Mouse (Mus musculus): ENCODE data around the gene Sh2d2a. TPM values are rescaled to one million over a fixed set of nuclear protein-coding genes. Genes with fewer than 3 reads are reported as not detected.
"Not testable (repeated sequence)": the region's sequence is repeated elsewhere in the genome, so short reads cannot be mapped to it uniquely, and the experiment has no call there.

The Sh2d2a gene
- polyA plus RNA-seq, 1 experiment from 2014 or later, result 0.37 TPM

DNA sequence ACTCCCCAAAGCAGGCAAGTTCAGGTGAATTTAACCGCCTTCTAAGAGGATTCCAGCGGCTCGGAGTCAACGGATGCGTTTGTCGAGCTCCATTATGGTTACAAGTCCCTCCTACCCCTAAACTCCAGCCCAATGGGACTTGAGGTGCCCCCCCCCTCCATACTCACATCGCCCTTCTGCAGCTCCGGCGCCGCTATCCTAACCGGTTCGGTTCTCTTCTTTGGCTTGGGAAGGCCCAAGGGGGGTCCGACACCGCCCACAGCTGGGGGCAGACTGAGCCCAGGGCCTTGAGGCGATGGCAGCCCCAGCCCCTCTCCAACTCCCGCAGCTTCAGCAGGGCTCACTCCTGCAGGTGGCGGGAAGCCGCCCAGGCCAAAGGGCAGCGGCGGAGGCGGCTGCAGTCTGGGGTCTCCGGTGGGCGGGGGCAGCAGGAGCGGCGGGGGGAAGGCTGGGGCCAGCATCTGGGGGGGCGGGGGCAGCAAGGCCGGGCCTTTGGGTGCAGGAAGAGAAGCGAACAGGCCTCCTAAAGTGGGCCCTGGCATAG, 38.2 kb downstream of the Sh2d2a start:
- peaks cover 17% of the 10 kb centered on the region for H3K4me1 ChIP-seq (ENCODE audit: control insufficient read depth, insufficient read depth, low read length)
- peak overlapping the region; percentile 96 for H3K9ac ChIP-seq (ENCODE audit: low read depth, low read length)
- no peaks in the 10 kb centered on the region for H3K9me3 ChIP-seq (ENCODE audit: control insufficient read depth, low read length)
- ATAC-seq, result no peak; the same call in none of the 2 replicates
- under 1% methylated on average over 24 of the region's 28 CpGs for WGBS
- no peaks in the 10 kb centered on the region for H3K27me3 ChIP-seq (replicated peaks; ENCODE audit: control insufficient read depth, insufficient read depth, low read length)
- peak overlapping the region; percentile 96 for H3K27ac ChIP-seq (ENCODE audit: low read length)
- peak overlapping the region; percentile 100 for H3K4me3 ChIP-seq (ENCODE audit: low read length)
- H3K36me3 ChIP-seq (ENCODE audit: control insufficient read depth, insufficient read depth, low read length), result no peaks in the 10 kb centered on the region
- H3K4me2 ChIP-seq (ENCODE audit: low read depth, low read length), result peak overlapping the region; percentile 74

DNA sequence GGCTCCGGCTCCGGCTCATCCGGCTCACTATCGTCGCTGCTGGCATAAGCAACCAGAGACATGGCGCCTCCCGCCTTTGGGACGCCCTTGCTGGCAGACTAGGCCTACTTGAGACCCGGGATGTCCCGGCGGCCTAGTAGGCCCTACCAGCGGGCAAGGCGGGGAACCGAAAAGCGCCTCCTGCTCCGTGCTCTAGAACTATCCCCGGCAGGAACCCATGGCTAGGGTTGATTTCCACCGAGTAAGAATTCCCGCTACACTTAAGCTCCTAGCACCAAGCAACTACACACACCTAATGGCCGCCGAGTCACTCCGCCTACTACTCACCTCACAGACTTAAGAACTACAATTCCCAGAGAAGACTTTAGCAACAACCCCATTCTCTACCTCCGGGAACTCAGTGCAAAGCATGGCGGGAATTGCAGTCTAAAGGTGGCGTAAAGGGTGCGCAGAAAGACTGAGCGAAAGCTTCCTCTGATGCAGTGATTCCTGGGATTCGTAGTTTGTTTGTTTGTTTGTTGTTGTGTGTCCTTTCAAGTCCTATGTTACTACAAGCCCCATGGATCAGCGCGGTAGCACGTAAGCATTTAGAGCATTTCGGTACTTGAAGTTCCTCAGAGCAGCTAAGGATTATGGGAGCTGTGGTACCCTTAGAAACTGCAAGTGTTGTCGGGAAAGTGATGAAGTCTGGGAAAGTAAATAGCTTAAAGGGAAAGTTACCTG, 38.9 kb downstream of the Sh2d2a start, which contains the start of gene Prcc:
Prcc (minus strand) TSS at position 328 of the 723 bp plus-strand sequence.
- peak within 1 kb of the TSS; percentile 74 for H3K4me2 ChIP-seq (ENCODE audit: low read depth, low read length)
- peak within 1 kb of the TSS; percentile 100 for H3K4me3 ChIP-seq (ENCODE audit: low read length)
- H3K27me3 ChIP-seq (replicated peaks; ENCODE audit: control insufficient read depth, insufficient read depth, low read length), result no peaks in the 10 kb centered on the region
- under 1% methylated on average over 33 of the region's 33 CpGs for WGBS
- peak; percentile 97 for ATAC-seq
- H3K9ac ChIP-seq (ENCODE audit: low read depth, low read length), result peak within 1 kb of the TSS; percentile 96
- peaks cover 17% of the 10 kb centered on the region for H3K4me1 ChIP-seq (ENCODE audit: control insufficient read depth, insufficient read depth, low read length)
- H3K27ac ChIP-seq (ENCODE audit: low read length), result peak within 1 kb of the TSS; percentile 96
- no peaks in the 10 kb centered on the region for H3K36me3 ChIP-seq (ENCODE audit: control insufficient read depth, insufficient read depth, low read length)
- no peaks in the 10 kb centered on the region for H3K9me3 ChIP-seq (ENCODE audit: control insufficient read depth, low read length)

DNA sequence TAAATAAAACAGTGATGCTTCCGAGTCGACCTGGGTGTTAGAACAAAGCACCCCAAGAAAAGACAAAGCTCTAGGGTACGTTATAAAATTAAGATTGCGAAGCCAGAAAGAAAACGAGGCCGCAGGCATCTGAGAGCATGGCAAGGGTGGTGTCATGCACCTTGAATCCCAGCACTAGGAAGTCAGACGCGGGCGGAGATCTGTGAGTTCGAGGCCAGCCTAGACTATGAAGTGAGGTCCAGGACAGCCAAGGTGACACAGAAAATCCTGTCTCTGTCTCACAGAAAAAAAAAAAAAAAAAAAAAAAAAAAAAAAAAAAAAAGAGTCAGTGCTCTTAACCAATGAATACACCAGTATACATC, 39.4 kb downstream of the Sh2d2a start:
- Histone ChIP-seq H3K36me3 (ENCODE audit: control insufficient read depth, insufficient read depth, low read length) (no peaks in the 10 kb centered on the region), H3K9me3 (ENCODE audit: control insufficient read depth, low read length) (no peaks in the 10 kb centered on the region), H3K9ac (ENCODE audit: low read depth, low read length) (peak overlapping the region; percentile 54), H3K4me2 (ENCODE audit: low read depth, low read length) (peak overlapping the region; percentile 49), H3K4me1 (ENCODE audit: control insufficient read depth, insufficient read depth, low read length) (peaks cover 17% of the 10 kb centered on the region), H3K27ac (ENCODE audit: low read length) (no peak overlapping the region), H3K27me3 (replicated peaks; ENCODE audit: control insufficient read depth, insufficient read depth, low read length) (no peaks in the 10 kb centered on the region), H3K4me3 (ENCODE audit: low read length) (peak overlapping the region; percentile 100)
- 7% methylated on average over 10 of the region's 10 CpGs for WGBS
- ATAC-seq, result peak; percentile 17

DNA sequence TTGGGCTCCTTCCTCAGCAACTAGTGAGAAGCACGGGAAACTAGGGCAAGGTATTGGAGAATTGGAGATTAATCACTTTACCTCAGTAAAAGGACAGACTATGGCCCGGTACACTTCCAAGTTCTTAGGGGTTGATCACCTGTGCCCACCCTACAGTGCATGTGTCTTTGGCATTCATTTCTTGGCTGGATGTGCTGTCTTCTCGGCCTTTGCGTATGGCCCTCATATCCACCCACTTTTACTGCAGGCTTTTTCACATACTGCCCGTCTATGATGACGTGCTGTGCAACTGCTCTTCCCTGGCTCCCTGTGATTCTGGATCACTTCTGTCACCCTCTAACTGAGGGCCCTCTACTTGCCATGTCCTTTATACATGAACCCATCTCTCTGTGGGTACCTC, 39.9 kb downstream of the Sh2d2a start:
- H3K27ac ChIP-seq (ENCODE audit: low read length), result no peak overlapping the region
- no peak for ATAC-seq
- WGBS, result 82% methylated on average over 6 of the region's 6 CpGs
- H3K9me3 ChIP-seq (ENCODE audit: control insufficient read depth, low read length), result no peaks in the 10 kb centered on the region
- 0 out of 2 replicates have a peak overlapping the region, but pooled peaks have one; percentile 54 for H3K9ac ChIP-seq (ENCODE audit: low read depth, low read length)
- peaks cover 17% of the 10 kb centered on the region for H3K4me1 ChIP-seq (ENCODE audit: control insufficient read depth, insufficient read depth, low read length)
- peak overlapping the region; percentile 100 for H3K4me3 ChIP-seq (ENCODE audit: low read length)
- no peaks in the 10 kb centered on the region for H3K36me3 ChIP-seq (ENCODE audit: control insufficient read depth, insufficient read depth, low read length)
- no peak overlapping the region for H3K4me2 ChIP-seq (ENCODE audit: low read depth, low read length)
- no peaks in the 10 kb centered on the region for H3K27me3 ChIP-seq (replicated peaks; ENCODE audit: control insufficient read depth, insufficient read depth, low read length)

DNA sequence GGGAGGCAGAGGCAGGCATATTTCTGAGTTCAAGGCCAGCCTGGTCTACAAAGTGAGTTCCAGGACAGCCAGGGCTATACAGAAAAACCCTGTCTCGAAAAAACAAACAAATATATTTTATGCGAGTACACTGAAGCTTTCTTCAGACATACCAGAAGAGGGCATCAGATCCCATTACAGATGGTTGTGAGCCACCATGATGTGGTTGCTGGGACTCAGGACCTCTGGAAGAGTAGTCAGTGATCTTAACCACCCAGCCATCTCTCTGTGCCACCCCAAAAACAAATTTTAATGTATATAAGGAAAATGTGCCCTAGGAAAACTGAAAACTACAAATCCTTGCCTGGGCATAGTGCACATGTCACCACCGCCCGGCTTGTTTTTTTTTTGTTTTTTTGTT, 40.8 kb downstream of the Sh2d2a start:
- not testable (repeated sequence) for H3K9ac ChIP-seq (ENCODE audit: low read depth, low read length); H3K4me2 ChIP-seq (ENCODE audit: low read depth, low read length); H3K4me3 ChIP-seq (ENCODE audit: low read length); H3K27me3 ChIP-seq (replicated peaks; ENCODE audit: control insufficient read depth, insufficient read depth, low read length); H3K9me3 ChIP-seq (ENCODE audit: control insufficient read depth, low read length); H3K27ac ChIP-seq (ENCODE audit: low read length); H3K36me3 ChIP-seq (ENCODE audit: control insufficient read depth, insufficient read depth, low read length); ATAC-seq
- WGBS, result 86% methylated on average over 4 of the region's 4 CpGs
- peaks cover 17% of the 10 kb centered on the region for H3K4me1 ChIP-seq (ENCODE audit: control insufficient read depth, insufficient read depth, low read length)

DNA sequence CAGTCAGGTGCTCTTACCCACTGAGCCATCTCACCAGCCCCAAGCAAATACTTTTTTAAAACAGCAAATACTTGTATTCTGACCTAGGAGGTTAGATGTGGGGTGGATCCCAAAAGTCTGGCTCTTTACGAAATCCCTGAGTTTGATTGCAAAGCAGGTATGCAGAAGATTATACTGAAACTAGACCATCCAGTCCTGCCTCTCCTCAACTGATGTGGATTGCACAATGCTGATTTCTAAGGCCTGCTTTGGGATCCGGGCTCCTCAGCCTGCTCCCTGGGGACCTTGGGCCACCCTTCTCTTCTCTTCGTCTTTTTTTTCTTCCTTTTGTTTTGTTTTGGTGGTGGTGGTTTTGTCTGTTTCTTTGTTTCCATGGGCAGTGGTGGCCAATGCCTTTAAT, 44.9 kb downstream of the Sh2d2a start:
- ATAC-seq, result no peak
- Histone ChIP-seq H3K9me3 (ENCODE audit: control insufficient read depth, low read length) (no peaks in the 10 kb centered on the region), H3K4me1 (ENCODE audit: control insufficient read depth, insufficient read depth, low read length) (peaks cover 1% of the 10 kb centered on the region; the same call in 1 of the 2 replicates), H3K27ac (ENCODE audit: low read length) (no peak overlapping the region), H3K36me3 (ENCODE audit: control insufficient read depth, insufficient read depth, low read length) (no peaks in the 10 kb centered on the region), H3K27me3 (replicated peaks; ENCODE audit: control insufficient read depth, insufficient read depth, low read length) (no peaks in the 10 kb centered on the region), H3K4me2 (ENCODE audit: low read depth, low read length) (no peak overlapping the region), H3K9ac (ENCODE audit: low read depth, low read length) (no peak overlapping the region), H3K4me3 (ENCODE audit: low read length) (no peak overlapping the region)
- WGBS, result 71% methylated on average over 3 of the region's 3 CpGs

DNA sequence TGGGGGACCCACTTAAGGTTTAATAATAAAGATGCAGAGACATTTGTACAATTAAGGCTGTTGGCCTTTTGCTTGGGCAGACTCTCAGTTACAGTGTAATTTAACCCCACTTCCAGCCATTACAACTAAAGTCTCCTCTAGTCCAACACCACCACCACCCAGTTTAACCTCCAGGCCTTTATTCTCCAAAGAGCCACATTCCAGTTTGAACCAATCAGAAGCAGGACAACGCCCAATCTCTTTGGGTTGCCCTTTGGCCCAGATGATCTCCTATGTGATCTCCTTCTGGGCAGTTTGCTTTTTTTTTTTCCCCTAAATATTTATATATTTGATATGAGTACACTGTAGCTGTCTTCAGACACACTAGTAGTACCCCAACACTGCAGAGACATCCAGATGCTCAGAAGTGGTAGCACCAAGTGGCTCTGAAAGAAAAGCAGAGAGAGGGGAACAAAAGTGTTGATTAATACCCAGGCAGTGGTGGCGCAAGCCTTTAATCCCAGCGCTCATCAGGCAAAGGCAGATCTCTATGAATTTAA, 46.9 kb downstream of the Sh2d2a start:
- H3K9me3 ChIP-seq (ENCODE audit: control insufficient read depth, low read length), result no peaks in the 10 kb centered on the region
- H3K36me3 ChIP-seq (ENCODE audit: control insufficient read depth, insufficient read depth, low read length), result no peaks in the 10 kb centered on the region
- no peak overlapping the region for H3K27ac ChIP-seq (ENCODE audit: low read length)
- H3K4me1 ChIP-seq (ENCODE audit: control insufficient read depth, insufficient read depth, low read length), result no peaks in the 10 kb centered on the region
- H3K4me2 ChIP-seq (ENCODE audit: low read depth, low read length), result no peak overlapping the region
- H3K4me3 ChIP-seq (ENCODE audit: low read length), result no peak overlapping the region
- no peaks in the 10 kb centered on the region for H3K27me3 ChIP-seq (replicated peaks; ENCODE audit: control insufficient read depth, insufficient read depth, low read length)
- 74% methylated on average over 3 of the region's 3 CpGs for WGBS
- H3K9ac ChIP-seq (ENCODE audit: low read depth, low read length), result no peak overlapping the region
- no peak for ATAC-seq

DNA sequence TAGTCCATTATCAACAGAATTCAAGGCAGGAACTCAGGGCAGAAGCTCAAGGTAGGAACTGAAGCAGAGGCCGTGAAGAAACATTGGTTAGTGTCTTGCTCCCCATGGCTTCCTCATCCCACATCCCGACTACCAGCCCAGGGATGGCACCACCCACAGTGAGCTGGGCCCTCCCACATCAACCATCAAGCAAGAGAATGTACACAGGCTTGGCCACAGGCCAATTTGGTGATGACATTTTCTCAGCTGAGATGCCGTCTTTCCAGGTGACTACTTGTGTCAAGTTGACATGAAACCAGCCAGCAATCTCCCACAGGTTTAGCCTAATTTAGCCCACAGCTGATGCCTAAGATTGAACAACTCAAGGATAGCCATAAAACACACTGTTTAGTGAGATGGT, 52.7 kb downstream of the Sh2d2a start:
- Histone ChIP-seq H3K9ac (ENCODE audit: low read depth, low read length) (no peak overlapping the region), H3K4me1 (ENCODE audit: control insufficient read depth, insufficient read depth, low read length) (no peaks in the 10 kb centered on the region), H3K4me2 (ENCODE audit: low read depth, low read length) (no peak overlapping the region), H3K27ac (ENCODE audit: low read length) (no peak overlapping the region), H3K4me3 (ENCODE audit: low read length) (no peak overlapping the region), H3K27me3 (replicated peaks; ENCODE audit: control insufficient read depth, insufficient read depth, low read length) (no peaks in the 10 kb centered on the region), H3K9me3 (ENCODE audit: control insufficient read depth, low read length) (no peaks in the 10 kb centered on the region), H3K36me3 (ENCODE audit: control insufficient read depth, insufficient read depth, low read length) (no peaks in the 10 kb centered on the region)
- 66% methylated on average over 3 of the region's 3 CpGs for WGBS
- ATAC-seq, result no peak

DNA sequence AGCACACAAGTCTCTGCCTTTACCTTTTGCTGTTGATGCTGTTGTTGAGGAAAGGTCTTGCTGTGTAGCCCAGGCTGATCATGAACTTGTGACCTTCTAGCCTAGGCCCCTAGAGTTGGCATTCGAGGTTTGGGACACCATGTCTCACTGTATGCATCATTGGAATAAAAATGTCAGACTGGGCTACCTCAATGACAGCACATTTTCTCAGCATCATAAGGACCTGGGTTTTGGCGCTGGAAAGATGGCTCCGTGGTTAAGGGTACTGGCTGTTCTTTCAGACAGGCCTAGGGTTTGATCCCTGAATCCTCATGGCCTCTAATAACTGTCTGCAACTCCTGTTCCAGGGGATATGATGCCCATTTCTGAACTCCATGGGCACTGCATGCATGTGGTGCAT, 53.2 kb downstream of the Sh2d2a start:
- WGBS, result 85% methylated on average over 3 of the region's 3 CpGs
- ATAC-seq, result no peak
- no peaks in the 10 kb centered on the region for H3K4me1 ChIP-seq (ENCODE audit: control insufficient read depth, insufficient read depth, low read length)

More for the DNA sequence above, 53.2 kb downstream of the Sh2d2a start:
- Histone ChIP-seq H3K4me3 (ENCODE audit: low read length) (no peak overlapping the region), H3K36me3 (ENCODE audit: control insufficient read depth, insufficient read depth, low read length) (no peaks in the 10 kb centered on the region), H3K27me3 (replicated peaks; ENCODE audit: control insufficient read depth, insufficient read depth, low read length) (no peaks in the 10 kb centered on the region), H3K9me3 (ENCODE audit: control insufficient read depth, low read length) (no peaks in the 10 kb centered on the region), H3K27ac (ENCODE audit: low read length) (no peak overlapping the region), H3K4me2 (ENCODE audit: low read depth, low read length) (no peak overlapping the region), H3K9ac (ENCODE audit: low read depth, low read length) (no peak overlapping the region)

Measured in intestine, embryonic 16.5 days (tissue).